Mouse (Mus musculus) cerebellum, adult 8-10 months (tissue): Measurements from ENCODE around the gene Olfr513.

Experiments
- DNase-seq: peaks from one replicate; pipeline ENCODE4 v3.0.0; 2022

The Olfr513 gene

GRCm38 (mm10) chr7:108750673-108751072 lies at the start of gene Olfr513:
Gene Olfr513 (plus strand): TSS chr7:108750973.
- no peak for DNase-seq

- no peak for DNase-seq
These were observed 37.8 kb upstream of the Olfr513 start, which contains the start of gene Olfr512 for GRCm38 (mm10) chr7:108713020-108713419. Gene Olfr512 (plus strand): TSS chr7:108713320.

GRCm38 (mm10) chr7:108760411-108760810 lies 9.6 kb downstream of the Olfr513 start:
- DNase-seq, result no peak

- DNase-seq, result no peak
These were observed 46.6 kb downstream of the Olfr513 start for GRCm38 (mm10) chr7:108797205-108797933.
